Mouse (Mus musculus) cerebellum, adult 2 months (tissue): ENCODE results near the gene Dll3.

ENCODE experiments used
- CTCF ChIP-seq: fragments of 200-500 bp; IDR thresholded peaks from 2 replicates; pipeline ENCODE4 v1.5.1; 2011; ENCODE audit warnings: low read depth, mild to moderate bottlenecking, control low read depth, low read length, moderate library complexity, borderline replicate concordance; ENCODE audit not compliant: insufficient read depth
- POLR2A ChIP-seq: fragments of 200-500 bp; IDR thresholded peaks from 2 replicates; pipeline ENCODE4 v1.6.1; 2011; ENCODE audit warnings: low read length, control low read depth, borderline replicate concordance; ENCODE audit not compliant: insufficient read depth

DNA sequence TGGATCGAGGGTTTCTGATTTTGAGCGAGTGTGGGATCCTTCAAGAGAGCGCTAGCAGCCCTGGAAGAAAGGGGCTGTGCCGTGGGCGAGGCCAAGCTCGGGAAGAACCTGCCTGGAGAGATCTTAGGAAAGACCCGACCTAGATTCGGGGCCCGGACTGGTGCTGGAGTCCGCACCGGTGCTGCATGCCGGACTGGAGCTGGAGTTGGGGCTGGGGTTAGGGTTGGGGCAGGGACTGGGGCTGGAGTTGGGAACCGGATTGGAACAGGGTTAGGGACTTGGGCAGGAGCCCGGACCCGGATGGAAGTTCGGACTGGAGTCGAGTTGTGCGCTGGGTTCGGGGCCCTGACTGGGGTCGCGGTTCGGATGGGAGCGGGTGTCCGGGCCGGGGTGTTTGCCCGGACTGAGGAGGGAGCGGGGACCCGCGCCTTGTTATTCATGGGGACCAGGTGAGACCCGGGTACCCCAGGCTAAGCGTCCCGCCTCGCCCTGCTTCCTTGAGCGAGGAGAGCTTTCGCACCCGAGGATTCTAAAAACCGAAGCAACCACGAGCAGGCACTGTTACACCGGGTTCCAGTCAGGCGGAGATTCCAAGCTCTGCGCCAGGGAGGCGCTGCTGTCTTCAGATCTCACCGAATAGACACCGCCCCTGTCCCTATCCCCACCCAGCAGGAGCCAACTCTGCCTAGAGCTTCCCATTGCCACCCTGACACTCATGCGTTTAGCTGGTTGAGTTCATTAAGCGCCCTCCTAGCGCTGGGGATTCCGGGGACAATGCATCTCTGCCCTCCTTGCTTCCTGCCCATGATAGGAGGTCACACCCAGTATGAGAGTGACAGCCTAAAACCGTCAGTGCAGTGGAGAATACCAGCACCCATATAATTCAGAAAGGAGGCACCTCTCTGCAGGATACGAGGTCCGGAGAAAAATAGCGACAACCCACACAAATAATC lies 11.1 kb downstream of the Dll3 start, which contains the start of gene Selenov:
- TF ChIP-seq POLR2A = no peak
- peak; percentile 14; the same call in 1 of the 2 replicates for TF ChIP-seq CTCF
